Comparison of ENCODE assay signal across 16 mouse cellular contexts in the genomic region with DNA sequence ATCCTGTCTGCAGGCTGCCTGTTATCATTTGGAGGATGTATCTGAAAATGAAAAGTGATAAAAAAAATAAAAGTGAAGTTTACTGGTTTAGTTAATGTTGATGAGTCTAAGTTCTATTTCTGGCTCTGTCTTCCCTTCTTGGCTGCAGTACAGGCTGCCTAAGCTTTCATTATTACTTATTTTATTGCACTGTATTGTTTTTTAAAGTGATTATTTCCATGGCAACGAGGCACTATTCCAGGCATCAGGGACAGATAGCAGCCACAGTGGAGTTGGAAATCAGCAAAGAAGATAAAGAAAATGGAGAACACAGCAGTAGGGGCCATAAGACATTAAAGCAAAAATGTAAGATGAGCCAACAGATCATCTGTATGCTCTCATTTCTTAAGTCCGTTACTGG.
DNase-seq lines count a peak whose midpoint lies in the region; ATAC-seq and TF ChIP-seq lines count a peak whose summit lies in the region.
"Had no signal": no experiment of that assay in that cellular context is flagged by ENCODE, and none has a peak within 500 bp of the region (broad histone marks: within the 10 kb centered on the region; RNA-seq: fewer than 3 reads in every experiment).

No protein-coding gene starts in this region.

- no peaks in the 10 kb centered on the region for H3K9me3 ChIP-seq in kidney, postnatal 0 days (replicated peaks; ENCODE audit: low read length)
- no peaks in the 10 kb centered on the region for H3K9me3 ChIP-seq in kidney, embryonic 14.5 days (ENCODE audit: control insufficient read depth, low read length)
- H3K9me3 ChIP-seq in limb, embryonic 14.5 days (ENCODE audit: control insufficient read depth, low read length) = no peaks in the 10 kb centered on the region
- no peaks in the 10 kb centered on the region for H3K9me3 ChIP-seq in limb, embryonic 10.5 days (replicated peaks)
- H3K9me3 ChIP-seq: embryonic facial prominence, embryonic 12.5 days had no signal

- H3K9ac ChIP-seq in kidney, postnatal 0 days (ENCODE audit: low read depth, low read length) = no peak overlapping the region
- H3K9ac ChIP-seq in kidney, embryonic 14.5 days (ENCODE audit: low read depth, low read length) = no peak overlapping the region
- no peak overlapping the region for H3K9ac ChIP-seq in limb, embryonic 14.5 days (ENCODE audit: low read depth, low read length, severe bottlenecking)
- H3K9ac ChIP-seq: embryonic facial prominence, embryonic 12.5 days had no signal

- no peak overlapping the region for H3K27ac ChIP-seq in kidney, postnatal 0 days
- H3K27ac ChIP-seq in kidney, embryonic 14.5 days (ENCODE audit: low read depth, low read length) = no peak overlapping the region
- no peak overlapping the region for H3K27ac ChIP-seq in limb, embryonic 14.5 days (replicated peaks; ENCODE audit: low read depth, low read length)
- H3K27ac ChIP-seq in limb, embryonic 10.5 days = no peak overlapping the region
- H3K27ac ChIP-seq: embryonic facial prominence, embryonic 12.5 days had no signal

- no peaks in the 10 kb centered on the region for H3K36me3 ChIP-seq in kidney, postnatal 0 days (ENCODE audit: insufficient read depth, low read length)
- no peaks in the 10 kb centered on the region for H3K36me3 ChIP-seq in kidney, embryonic 14.5 days (ENCODE audit: control insufficient read depth, insufficient read depth, low read length)
- H3K36me3 ChIP-seq in limb, embryonic 14.5 days (ENCODE audit: control insufficient read depth, insufficient read depth, low read length) = no peaks in the 10 kb centered on the region
- no peaks in the 10 kb centered on the region for H3K36me3 ChIP-seq in limb, embryonic 10.5 days
- H3K36me3 ChIP-seq: embryonic facial prominence, embryonic 12.5 days had no signal

- no peak overlapping the region for H3K4me3 ChIP-seq in kidney, postnatal 0 days (replicated peaks; ENCODE audit: low read depth, low read length)
- H3K4me3 ChIP-seq in kidney, embryonic 14.5 days (ENCODE audit: low read length) = no peak overlapping the region
- no peak overlapping the region for H3K4me3 ChIP-seq in limb, embryonic 14.5 days (replicated peaks; ENCODE audit: low read length)
- no peak overlapping the region for H3K4me3 ChIP-seq in limb, embryonic 10.5 days
- H3K4me3 ChIP-seq: embryonic facial prominence, embryonic 12.5 days had no signal

- peak; percentile 8 for DNase-seq in adrenal gland, postnatal 10 days
- DNase-seq in adrenal gland, adult 8-10 months = no peak
- DNase-seq in kidney, postnatal 0 days (ENCODE audit: low spot score) = peak; percentile 21
- DNase-seq in limb, embryonic 14.5 days (ENCODE audit: low spot score) = peak; percentile 5
- no peak for DNase-seq in limb, embryonic 10.5 days (ENCODE audit: low spot score)
- DNase-seq in right cerebral cortex, postnatal 10 days (ENCODE audit: low spot score in 2 of 2) = peak; percentile 42 to 43
- DNase-seq in right cerebral cortex, adult 18-20 months = no peak
- DNase-seq: cerebellum, adult 11 months; cerebellum, postnatal 36 days; lung, postnatal 36 days; thymus, adult 18-20 months had no signal

- ATAC-seq in kidney, postnatal 0 days (replicated peaks; ENCODE audit: low FRiP score, low read depth) = no peak
- no peak for ATAC-seq in kidney, embryonic 14.5 days (ENCODE audit: low FRiP score, low TSS enrichment)
- no peak for ATAC-seq in limb, embryonic 14.5 days (ENCODE audit: low FRiP score, low read depth)

- no peaks in the 10 kb centered on the region for H3K4me1 ChIP-seq in kidney, postnatal 0 days (replicated peaks; ENCODE audit: insufficient read depth, low read length)
- H3K4me1 ChIP-seq in kidney, embryonic 14.5 days (ENCODE audit: control insufficient read depth, insufficient read depth, low read length) = no peaks in the 10 kb centered on the region
- no peaks in the 10 kb centered on the region for H3K4me1 ChIP-seq in limb, embryonic 14.5 days (ENCODE audit: control insufficient read depth, insufficient read depth, low read length)
- H3K4me1 ChIP-seq in limb, embryonic 10.5 days = no peaks in the 10 kb centered on the region
- H3K4me1 ChIP-seq: embryonic facial prominence, embryonic 12.5 days had no signal

- no peaks in the 10 kb centered on the region for H3K27me3 ChIP-seq in kidney, postnatal 0 days (ENCODE audit: insufficient read depth, low read length)
- H3K27me3 ChIP-seq in kidney, embryonic 14.5 days (ENCODE audit: control insufficient read depth, insufficient read depth, low read length) = no peaks in the 10 kb centered on the region
- H3K27me3 ChIP-seq in limb, embryonic 14.5 days (ENCODE audit: control insufficient read depth, insufficient read depth, low read length) = no peaks in the 10 kb centered on the region
- H3K27me3 ChIP-seq in limb, embryonic 10.5 days (ENCODE audit: low read depth, poor library complexity, severe bottlenecking) = no peaks in the 10 kb centered on the region
- H3K27me3 ChIP-seq: CH12.LX; embryonic facial prominence, embryonic 12.5 days had no signal

- H3K4me2 ChIP-seq in kidney, postnatal 0 days (ENCODE audit: low read length) = no peak overlapping the region
- no peak overlapping the region for H3K4me2 ChIP-seq in kidney, embryonic 14.5 days (replicated peaks; ENCODE audit: low read depth, low read length)
- no peak overlapping the region for H3K4me2 ChIP-seq in limb, embryonic 14.5 days (replicated peaks; ENCODE audit: low read depth, low read length, severe bottlenecking)
- H3K4me2 ChIP-seq: embryonic facial prominence, embryonic 12.5 days; liver, embryonic 11.5 days; midbrain, embryonic 11.5 days had no signal

- 51% methylated on average over 2 of the region's 2 CpGs for WGBS in kidney, postnatal 0 days
- 65% methylated on average over 2 of the region's 2 CpGs for WGBS in kidney, embryonic 14.5 days
- 78% methylated on average over 2 of the region's 2 CpGs for WGBS in limb, embryonic 14.5 days
- WGBS in limb, embryonic 10.5 days = 89% methylated on average over 2 of the region's 2 CpGs

- TF ChIP-seq POLR2A in limb, embryonic 14.5 days (IDR thresholded peaks at IDR 0.05; ENCODE audit: borderline replicate concordance, extremely low read depth, insufficient read depth, insufficient read length) = no peak

- TF ChIP-seq CTCF in kidney, postnatal 0 days (IDR thresholded peaks at IDR 0.05; ENCODE audit: low read depth) = no peak

Comparison
In these comparisons a context has a peak if more than half of its experiments do, and no peak if none do; other contexts are left out.
1. DNase-seq: peak in adrenal gland, postnatal 10 days (single experiment), kidney, postnatal 0 days (single experiment), limb, embryonic 14.5 days (single experiment) and right cerebral cortex, postnatal 10 days (2 of 2); none in adrenal gland, adult 8-10 months (single experiment), limb, embryonic 10.5 days (single experiment) and right cerebral cortex, adult 18-20 months (single experiment).